Mouse (Mus musculus): ENCODE measurements around the gene Cldn10. TPM values are rescaled to one million over a fixed set of nuclear protein-coding genes. Genes with fewer than 3 reads are reported as not detected.

The Cldn10 gene
- total RNA-seq, 2 experiments from 2014 or later = 0.54 to 10.3 TPM

DNA sequence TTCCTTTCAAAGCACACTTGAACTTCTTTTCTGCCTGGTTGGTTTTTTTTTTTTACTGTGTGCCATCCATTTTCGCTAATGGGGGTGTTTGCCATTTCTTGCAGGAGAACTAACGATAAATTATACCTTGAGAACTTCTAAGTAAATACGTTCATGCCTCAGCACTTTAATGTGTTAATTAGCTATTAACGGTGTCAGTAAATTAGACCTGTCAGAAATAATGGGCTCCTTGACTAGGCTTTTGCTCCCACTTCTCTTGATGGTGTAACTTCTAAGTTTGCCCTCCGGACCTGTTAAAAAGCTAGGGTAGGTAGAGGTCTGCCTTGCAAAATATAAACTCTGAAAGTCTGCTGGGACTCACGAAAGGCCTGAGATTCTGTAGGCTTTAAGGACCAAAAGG is 70.6 kb downstream of the Cldn10 start:
- no peak for DNase-seq (ENCODE audit: low spot score in 2 of 2)

DNA sequence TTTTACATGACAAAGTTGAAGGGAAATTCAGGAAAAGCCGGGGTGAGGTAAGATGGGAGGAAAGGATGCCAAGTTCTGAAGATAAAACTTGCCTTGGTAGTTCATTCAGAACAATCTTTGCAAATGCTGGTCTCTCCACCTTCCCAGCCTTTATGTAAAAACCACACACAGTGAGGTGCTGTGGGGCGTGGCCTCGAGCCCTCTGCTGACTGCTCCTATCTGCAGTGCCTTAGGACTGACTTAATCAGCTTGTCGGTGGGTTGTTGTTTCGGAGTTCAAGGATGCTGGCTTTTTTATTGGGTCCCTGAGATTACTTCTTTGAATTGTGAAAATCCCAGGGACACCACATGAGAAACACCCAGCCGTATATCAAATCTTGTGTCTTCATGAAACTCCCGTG is 74.5 kb downstream of the Cldn10 start:
- no peak for DNase-seq (ENCODE audit: low spot score in 2 of 2)

DNA sequence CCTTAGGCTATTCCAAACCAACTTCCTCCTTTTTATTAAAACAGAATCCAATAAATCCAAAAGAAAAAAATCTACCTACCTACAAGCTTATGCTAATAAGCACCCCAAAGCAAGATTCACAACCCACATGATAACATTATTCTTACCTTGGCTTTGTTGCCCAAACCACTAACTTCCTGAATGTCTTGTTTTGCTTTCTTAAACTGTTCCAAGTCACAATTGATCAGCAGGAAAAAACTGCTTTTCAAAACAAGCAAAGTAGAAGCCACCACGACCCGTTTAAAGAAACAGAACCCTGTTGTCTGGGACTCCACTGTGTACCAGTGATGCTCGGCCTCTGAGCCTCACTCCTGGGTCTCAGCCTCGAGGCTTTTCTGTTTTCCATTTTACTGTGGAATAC is 77.2 kb downstream of the Cldn10 start:
- DNase-seq (ENCODE audit: low spot score in 2 of 2) = no peak

DNA sequence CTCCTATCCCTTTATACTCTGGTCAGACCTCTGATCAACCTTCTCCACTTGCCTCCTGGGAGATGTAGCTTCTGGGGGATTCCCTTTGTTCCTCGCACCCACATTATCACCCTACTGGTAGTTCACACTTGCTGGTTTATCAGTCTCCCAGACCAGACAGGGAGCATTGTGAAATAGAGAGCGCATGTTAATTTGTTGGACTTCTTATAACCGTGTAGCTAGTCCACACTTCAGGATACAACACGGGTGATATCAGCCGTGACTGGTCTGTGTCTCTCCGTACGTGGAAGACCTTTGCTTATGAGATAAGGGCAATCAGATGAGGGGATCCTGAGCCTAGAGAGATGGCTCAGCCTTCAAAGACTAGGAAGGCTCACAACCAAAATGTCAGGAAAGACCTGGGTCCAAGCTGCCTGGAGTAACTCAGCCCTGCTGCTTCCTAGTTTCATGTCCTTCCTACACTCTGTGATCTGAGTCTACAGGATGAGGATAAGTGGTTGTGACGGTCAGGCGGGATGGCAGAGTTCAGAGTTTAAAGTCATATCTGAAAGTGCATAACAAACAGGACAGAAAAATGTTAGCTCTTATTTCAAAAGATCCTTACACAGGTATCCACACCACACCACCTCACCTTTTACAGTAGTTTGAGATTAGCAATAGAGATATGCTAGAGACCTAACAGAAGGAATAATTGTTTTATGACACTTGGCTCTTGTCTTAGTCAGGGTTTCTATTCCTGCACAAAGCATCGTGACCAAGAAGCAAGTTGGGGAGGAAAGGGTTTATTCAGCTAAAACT is 78.5 kb downstream of the Cldn10 start:
- DNase-seq (ENCODE audit: low spot score in 2 of 2) = no peak

DNA sequence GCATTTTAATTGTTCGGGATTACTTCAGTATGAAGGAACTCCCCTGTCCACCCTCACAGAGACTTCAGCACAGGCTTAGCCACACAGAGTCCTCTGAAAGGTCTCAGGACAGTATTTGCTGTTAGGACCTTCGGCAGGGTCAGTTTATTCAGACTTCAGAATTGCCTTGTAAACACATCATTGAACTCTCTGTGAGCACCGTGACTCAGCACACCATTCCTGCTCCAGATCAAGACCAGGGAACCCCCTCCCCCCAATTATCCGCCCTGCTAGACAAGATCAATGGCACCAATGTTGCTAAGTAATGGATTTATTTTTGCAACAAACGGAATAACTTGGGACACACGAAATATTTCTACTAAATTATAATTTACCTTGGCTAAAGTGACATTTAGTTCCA is 79.7 kb downstream of the Cldn10 start:
- no peak for DNase-seq (ENCODE audit: low spot score in 2 of 2)

DNA sequence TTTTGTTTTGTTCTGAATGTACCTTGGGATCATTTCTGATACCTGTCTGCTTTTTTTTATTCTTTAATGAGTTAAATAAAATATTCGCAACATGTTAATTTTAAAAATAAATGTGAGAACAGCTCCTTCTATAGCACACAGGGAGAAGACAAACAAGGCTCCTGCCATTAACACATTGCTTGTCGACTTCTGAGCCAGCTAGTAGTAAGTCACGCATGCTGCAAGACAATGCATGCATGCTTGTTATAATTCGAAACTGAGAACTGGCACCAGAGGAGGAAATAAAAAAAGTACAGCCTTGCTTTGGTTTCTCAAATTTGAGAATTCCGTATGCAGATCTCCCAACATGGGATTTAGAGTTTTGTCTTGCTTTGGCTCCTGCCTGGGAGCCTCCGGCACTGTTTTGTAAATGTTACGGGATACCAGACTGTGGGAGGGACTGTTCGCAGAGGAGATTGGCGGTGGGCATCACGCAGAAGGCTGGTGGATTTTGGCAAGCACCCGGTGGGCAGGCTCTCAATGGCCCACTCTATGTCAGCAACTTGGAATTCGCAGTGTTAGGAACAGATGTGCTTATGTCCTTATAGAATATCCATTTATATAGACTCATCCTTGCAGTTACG is 80.5 kb downstream of the Cldn10 start:
- DNase-seq (ENCODE audit: low spot score in 2 of 2) = no peak

DNA sequence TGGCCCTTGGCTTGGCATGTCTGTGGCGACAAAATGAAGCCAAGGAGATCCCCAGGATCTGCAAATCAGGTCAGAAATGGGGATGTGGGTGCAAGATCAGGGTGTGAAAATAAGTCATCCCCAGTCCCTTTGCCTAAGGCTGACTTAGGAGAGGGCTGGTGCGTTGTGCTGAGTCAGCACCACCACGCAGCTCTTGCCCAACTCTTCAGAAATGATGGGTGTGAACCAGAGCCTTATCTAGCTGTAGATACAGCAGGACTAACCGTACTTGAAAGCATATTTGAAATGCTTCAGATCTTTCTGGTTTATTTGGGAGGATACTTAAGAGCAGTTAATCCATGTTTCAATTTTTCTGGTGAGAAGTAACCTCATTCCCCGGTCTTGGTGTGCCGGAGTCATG is 82.0 kb downstream of the Cldn10 start:
- DNase-seq (ENCODE audit: low spot score in 2 of 2) = no peak

DNA sequence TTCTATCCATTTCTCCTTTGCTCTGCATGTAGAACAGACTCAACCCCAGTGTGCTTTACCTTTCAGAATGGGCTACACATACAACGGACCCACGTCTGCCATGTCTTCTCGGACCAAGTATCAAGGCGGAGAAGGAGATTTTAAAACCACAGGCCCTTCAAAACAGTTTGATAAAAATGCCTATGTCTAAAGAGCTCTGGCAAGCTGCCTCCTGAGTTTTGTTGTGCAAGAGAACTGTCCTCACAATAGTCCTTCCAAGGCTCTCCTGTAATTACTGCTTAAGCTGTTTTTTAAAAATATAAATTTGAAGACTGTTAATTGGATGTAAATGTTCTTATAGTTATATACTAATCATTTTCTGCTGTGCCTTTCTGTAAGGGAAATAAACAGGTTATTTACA is 86.4 kb downstream of the Cldn10 start:
- DNase-seq (ENCODE audit: low spot score in 2 of 2) = no peak

DNA sequence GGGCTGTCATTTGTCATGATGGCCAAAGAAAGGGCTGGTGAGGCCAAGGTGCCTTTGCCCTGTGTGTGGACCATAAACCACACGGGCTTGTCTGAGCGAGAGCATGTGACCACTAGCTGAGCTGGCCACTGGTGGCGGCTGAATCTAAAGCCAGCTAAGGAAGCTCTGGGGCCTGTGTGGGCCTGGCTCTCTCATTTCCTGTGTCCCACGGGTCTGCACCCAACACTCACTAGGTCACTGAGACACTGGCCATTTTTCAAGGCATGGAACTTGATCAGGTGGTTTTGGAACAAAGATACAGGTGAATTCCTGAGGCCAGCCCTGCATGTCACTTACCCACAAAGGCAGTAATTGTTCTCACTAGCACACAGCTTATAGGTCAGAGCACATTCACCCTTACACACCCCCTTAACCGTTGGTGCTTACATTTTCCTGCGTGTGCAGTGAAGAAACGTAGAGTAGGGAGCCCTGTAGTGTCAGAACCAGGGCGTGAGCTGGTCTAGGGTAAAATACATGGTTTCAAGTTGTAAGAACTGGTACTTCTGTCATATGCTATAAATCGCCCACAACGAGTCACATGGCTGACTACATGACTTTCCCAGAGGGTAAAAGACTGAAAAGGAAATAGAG is 87.2 kb downstream of the Cldn10 start:
- DNase-seq (ENCODE audit: low spot score in 2 of 2) = no peak

DNA sequence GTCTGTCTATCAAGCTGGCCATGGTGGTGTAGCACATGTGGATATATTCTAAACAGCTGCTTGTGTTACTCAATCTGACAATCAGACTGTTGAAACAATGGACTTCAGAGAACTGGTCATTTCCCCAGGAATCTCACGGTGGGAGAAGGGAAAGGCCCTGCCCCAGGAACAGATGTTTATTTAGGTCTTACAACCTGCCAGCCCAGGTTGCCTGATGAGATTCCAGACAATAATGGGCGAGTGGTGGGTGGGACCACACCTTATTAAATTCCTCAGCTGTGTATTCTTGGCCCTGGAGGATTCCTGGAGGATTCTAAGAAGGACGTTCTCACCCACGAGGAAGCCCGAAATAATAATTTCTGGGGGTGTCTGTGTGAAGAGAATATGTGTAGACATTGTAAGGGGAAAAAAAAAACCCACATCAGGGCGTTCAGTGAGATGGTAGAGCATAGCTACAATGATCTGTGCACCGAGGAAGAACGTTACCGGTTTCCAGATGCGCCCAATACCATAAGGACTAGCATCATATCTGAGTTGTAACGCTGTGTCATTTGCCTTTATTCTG is 90.7 kb downstream of the Cldn10 start:
- no peak for DNase-seq (ENCODE audit: low spot score in 2 of 2)

DNA sequence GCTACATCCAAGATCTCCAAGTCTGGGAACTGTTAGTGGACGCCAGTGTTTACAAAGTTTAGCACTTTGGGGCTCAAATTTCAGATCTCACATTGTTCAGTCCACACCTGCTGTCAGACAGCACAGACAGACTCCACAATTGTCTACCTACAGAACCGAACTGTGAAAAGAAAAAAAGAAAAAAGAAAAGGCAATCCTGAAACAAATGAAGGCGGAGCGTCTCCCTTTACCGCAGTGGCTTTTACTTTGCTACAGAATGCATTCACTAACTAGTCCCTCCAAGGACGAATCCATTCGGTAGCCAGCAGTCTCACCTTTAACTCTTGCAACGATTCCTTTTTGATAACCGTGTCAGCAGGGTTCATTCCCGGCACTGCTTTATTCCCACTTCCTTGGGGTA is 93.0 kb downstream of the Cldn10 start:
- no peak for DNase-seq (ENCODE audit: low spot score in 2 of 2)

DNA sequence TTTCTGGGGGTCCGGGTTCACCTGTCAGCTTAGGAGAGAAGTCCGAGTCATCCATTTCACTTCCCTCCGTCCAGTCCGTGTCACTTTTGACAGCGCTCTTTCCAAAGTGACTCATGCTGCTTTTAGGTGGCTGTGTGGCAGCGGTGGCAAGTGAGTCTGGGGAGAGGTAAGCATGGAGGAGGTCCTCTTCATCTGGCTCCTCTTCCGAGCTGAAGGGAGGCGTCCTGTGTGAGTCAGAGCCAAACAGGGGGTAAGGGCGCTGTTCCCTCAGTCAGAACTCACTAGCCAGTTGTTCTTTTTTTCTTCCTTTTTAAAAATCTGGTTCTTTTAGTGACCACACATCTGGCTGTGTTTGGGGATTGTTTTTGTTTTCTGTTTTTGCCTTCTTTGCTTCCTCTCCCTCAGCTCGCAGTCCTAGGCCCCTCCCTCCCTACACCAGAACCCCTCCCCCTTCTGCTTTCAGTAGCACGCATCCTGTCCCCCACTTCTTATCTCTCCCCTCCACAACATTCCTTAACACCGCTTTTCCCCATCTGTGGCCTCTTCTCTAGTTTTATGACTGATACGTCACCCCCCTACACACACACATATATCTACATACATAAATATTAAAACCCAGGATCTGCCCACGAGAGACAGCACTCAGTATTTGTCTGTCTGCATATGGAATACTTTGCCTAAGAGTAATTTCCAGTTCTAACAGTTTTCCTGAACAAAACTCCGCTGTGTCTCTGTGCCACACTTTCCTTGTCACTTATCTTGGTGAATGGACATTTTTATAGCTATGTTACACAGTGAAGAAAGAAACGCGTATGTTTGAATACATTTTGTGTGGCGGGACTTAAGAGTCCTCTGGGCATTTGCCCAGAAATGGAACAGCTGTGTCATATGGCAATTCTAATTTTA is 95.9 kb downstream of the Cldn10 start:
- DNase-seq (ENCODE audit: low spot score in 2 of 2) = no peak

DNA sequence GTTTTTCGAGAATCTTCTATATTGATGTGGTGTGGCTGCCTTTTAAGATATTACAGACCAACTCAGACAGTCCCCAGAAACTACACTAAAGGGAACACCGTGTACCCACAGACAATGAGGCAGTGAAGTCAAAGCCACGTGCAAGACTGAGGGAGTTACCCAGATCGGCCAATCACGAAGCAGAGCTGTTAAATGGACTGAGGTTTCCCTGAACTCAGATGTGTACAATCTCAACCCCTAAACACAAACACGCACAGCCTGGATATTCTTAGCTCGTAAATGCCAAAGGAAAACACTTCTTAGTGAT is 96.5 kb downstream of the Cldn10 start:
- DNase-seq (ENCODE audit: low spot score in 2 of 2) = no peak

DNA sequence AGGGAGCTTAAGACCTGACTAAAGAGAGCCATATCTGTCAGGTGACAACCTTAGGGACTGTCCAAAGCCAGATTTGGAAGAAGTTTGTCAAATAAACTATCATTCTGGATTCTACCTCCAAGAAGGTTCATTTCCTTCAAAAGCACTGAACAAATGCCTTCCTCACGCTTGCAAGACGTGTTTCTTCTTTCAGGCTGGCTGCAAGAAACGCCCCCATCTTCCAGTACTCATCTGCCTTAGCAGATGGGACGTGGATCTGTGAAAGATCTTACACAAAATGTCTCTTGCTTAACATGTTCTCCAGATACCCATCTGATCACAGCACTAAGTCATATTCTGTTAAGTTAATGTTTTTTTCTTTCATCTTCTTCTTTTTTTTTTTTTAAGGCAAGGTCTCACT is 102.4 kb downstream of the Cldn10 start:
- no peak for DNase-seq (ENCODE audit: low spot score in 2 of 2)

DNA sequence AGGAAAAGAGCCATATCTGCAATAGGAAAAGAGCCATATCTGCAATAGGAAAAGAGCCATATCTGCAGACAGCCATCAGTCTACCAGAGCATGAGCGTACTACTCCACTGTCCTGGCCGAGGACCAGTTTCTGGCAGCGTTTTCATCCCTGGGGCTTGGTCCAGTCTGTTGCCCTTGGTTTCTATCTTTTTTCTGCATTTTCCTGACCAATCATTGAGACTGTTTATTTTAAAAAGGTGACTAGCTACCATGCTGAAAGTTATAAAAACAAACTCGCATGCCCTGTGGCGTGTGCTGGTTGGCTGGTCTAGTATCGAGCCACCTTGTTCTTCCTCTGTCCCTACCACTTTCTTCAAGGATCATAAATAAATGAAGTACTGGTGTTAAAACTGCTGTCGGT is 107.5 kb downstream of the Cldn10 start:
- DNase-seq (ENCODE audit: low spot score in 2 of 2) = no peak

DNA sequence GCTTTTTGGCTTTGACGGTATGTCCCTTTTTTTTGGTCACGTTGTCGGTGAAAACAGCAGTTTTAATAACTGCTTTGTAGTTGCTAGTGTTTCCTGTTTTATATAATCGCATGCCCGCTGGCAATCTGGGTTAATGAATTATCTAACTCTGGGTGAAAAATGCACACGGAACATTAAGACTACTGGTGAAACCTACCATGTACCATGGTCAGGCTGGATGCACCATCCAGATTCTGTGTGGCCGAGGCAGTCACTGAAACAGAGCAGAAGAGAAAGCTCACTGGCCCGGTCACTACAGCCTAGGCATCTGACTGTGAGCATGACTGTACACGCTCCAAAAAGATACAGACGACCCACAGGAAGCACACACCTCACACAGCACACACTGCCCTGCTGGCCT is 107.9 kb downstream of the Cldn10 start:
- no peak for DNase-seq (ENCODE audit: low spot score in 2 of 2)

DNA sequence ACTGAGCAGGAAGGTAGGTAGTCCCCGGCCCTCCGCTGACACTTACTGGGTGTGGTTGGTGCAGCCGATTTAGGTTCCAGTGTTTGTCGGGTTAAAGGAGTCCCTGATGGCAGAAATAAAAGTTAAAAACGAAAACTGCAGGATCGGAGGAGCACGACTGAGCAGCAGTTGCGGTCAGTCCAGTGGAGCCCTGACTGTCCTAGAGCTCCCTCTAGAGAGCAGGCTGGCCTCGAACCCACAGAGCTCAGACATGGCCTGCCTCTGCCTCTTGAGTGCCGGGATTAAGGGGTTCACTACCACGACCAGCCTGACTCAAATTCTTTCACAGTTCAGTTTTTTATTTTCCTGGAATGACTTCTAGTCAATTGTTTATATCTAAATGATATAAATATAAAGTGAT is 112.2 kb downstream of the Cldn10 start:
- no peak for DNase-seq (ENCODE audit: low spot score in 2 of 2)

DNA sequence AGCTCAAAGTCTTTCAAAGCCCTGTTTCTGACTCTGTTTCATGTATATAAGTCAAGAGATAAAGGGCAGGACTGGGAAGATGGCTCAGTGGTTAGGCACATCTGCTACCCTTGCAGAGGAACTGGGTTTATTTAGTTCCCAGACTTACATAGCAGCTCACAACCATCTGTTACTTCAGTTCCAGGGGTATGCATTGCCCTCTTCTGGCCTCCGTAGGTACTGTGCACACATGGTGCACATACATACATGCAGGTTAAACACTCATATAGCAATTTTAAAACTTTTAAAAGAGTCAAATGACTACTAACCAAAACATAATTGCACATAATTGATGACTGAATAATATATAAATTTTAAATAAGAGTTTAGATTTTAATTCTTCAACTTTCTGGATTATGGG is 113.2 kb downstream of the Cldn10 start:
- no peak for DNase-seq (ENCODE audit: low spot score in 2 of 2)

DNA sequence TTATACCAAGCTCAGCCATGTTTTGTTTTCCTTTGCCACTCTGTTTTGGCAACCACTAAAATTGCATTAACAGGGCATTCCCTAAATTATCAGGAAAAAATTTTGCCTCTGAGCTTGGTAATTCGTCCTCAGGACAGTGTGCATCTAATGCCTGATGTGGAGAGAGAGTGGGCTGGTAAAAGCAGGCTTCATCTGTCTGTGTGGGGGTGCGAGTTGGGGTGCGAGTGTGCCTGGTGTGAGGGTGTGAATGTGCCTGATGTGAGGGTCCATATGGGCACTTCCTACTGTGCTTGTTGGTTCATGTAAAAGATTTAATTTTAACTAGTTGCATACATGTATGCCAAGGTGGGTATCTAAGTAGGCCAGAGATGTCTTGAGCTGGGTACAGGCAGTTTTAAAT is 115.7 kb downstream of the Cldn10 start:
- DNase-seq (ENCODE audit: low spot score in 2 of 2) = no peak

DNA sequence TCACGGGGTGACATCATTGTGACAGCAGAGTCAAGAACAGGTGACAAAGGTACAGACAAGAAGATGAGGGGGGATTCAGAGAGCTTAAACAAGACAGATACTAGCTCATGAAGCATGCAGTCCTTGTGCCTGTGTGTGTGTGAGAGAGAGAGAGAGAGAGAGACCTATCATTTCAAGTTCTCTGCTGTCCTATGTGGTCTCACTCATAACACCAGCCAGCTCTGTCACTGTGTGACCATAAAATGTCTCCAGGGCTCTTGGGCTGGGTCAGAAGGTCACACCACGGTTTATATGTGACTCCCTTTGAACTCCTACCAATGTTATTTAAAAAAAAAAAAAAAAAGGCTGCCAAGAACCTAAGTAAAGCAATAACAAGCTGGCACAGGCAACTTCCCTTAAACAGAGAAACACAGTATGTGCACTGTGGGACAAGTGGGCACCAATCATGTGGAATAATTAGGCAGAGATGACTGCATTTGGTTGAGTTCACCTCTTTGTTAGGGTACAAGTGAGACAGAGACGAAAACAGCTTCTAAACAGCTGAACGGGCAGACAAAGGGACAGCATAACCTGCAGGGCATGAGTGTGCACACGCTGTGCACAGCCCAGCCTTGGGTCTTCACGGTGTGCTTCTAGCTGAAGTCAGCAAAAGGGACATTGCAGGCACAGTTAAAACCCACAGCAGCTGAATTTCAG is 116.3 kb downstream of the Cldn10 start:
- DNase-seq (ENCODE audit: low spot score in 2 of 2) = no peak

DNA sequence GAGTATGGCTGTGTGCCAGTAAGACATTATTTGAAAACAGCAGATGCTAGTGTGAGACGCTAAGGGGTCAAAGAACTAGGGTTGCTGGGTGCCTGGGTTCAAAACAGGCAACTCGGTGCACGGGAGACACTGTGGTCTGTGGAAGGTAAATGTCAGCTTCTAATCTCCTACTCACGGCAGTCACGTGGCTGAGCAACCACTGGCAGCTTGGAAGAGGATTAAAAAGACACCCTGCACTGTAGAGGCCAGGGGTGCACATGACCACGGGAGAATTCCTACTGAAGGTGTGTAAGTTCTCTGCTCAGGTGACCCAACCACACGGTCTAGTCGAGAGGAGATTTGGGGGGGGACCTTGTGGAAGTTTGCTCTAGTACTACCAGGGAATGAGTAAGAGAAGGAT is 119.9 kb downstream of the Cldn10 start:
- DNase-seq (ENCODE audit: low spot score in 2 of 2) = no peak

All from adrenal gland, postnatal 4 days (tissue).